Mouse (Mus musculus): Measurements from ENCODE around the gene Atp2b1.

GRCm38 (mm10) chr10:98958752-98959151, 44.5 kb downstream of the Atp2b1 start:
- TF ChIP-seq POLR2A (IDR thresholded peaks at IDR 0.05; ENCODE audit: insufficient read depth, low read depth, low read length) (no peak), CTCF (IDR thresholded peaks at IDR 0.05) (no peak), EP300 (IDR thresholded peaks at IDR 0.05; ENCODE audit: insufficient read depth, low read depth, low read length) (no peak)
